ENCODE assay signal across 10 mouse cellular contexts in the genomic region with DNA sequence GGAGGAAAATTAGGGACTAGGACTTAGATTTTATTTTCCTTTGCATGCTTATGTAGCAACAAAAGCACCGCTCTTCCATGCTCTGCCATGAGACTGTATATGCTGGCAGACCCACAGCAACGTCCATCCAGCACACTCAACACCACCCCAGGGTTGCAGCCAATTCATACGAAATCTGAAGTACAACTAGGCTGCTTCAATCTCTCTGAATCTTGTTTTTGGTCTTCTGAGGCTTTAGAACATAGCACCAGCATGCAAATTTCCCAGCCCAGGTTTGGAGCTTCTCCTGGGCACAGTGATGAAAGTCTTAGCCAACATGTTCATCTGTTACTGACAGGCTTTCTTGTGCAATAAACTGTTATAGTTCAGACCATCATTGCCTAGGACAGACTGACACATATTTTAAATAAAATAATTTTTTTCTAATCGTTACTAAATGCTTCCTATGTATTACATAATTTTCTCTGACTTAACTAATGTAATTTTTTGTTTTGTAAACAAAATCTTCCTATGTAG. TPM values are rescaled to one million over a fixed set of nuclear protein-coding genes. Genes with fewer than 3 reads are reported as not detected.
DNase-seq lines count a peak whose midpoint lies in the region; ATAC-seq lines count a peak whose summit lies in the region.
"Had no signal": no experiment of that assay in that cellular context is flagged by ENCODE, and none has a peak within 500 bp of the region (broad histone marks: within the 10 kb centered on the region; RNA-seq: fewer than 3 reads in every experiment).

No protein-coding gene starts in this region.

- H3K36me3 ChIP-seq in heart, embryonic 10.5 days, result 0 out of 2 replicates have a peak, but pooled peaks cover under 1% of the 10 kb centered on the region
- H3K36me3 ChIP-seq in liver, embryonic 11.5 days (ENCODE audit: control insufficient read depth, insufficient read depth, low read length), result no peaks in the 10 kb centered on the region
- H3K36me3 ChIP-seq in intestine, embryonic 16.5 days (ENCODE audit: control insufficient read depth, insufficient read depth, low read length), result no peaks in the 10 kb centered on the region
- no peaks in the 10 kb centered on the region for H3K36me3 ChIP-seq in neural tube, embryonic 14.5 days (ENCODE audit: control insufficient read depth, insufficient read depth, low read length)
- H3K36me3 ChIP-seq: embryonic facial prominence, embryonic 12.5 days had no signal

- H3K9ac ChIP-seq in liver, embryonic 11.5 days (ENCODE audit: low read depth, low read length), result no peak overlapping the region
- 0 out of 2 replicates have a peak overlapping the region, but pooled peaks have one; percentile 17 for H3K9ac ChIP-seq in intestine, embryonic 16.5 days (ENCODE audit: low read depth, low read length)
- no peak overlapping the region for H3K9ac ChIP-seq in neural tube, embryonic 14.5 days (replicated peaks; ENCODE audit: low read depth, low read length)
- H3K9ac ChIP-seq: embryonic facial prominence, embryonic 12.5 days had no signal

- no peaks in the 10 kb centered on the region for H3K27me3 ChIP-seq in heart, embryonic 10.5 days (ENCODE audit: insufficient read depth, poor library complexity, severe bottlenecking)
- H3K27me3 ChIP-seq in liver, embryonic 11.5 days (replicated peaks; ENCODE audit: control insufficient read depth, insufficient read depth, low read length), result no peaks in the 10 kb centered on the region
- no peaks in the 10 kb centered on the region for H3K27me3 ChIP-seq in intestine, embryonic 16.5 days (replicated peaks; ENCODE audit: control insufficient read depth, insufficient read depth, low read length)
- no peaks in the 10 kb centered on the region for H3K27me3 ChIP-seq in neural tube, embryonic 14.5 days (ENCODE audit: control insufficient read depth, insufficient read depth, low read length)
- H3K27me3 ChIP-seq: embryonic facial prominence, embryonic 12.5 days had no signal

- no peak for ATAC-seq in liver, embryonic 11.5 days (replicated peaks; ENCODE audit: low FRiP score)
- no peak for ATAC-seq in intestine, embryonic 16.5 days
- ATAC-seq in neural tube, embryonic 14.5 days (ENCODE audit: low read depth), result no peak

- peak overlapping the region; percentile 48 for H3K4me2 ChIP-seq in liver, embryonic 11.5 days
- no peak overlapping the region for H3K4me2 ChIP-seq in intestine, embryonic 16.5 days (ENCODE audit: low read depth, low read length)
- no peak overlapping the region for H3K4me2 ChIP-seq in neural tube, embryonic 14.5 days (ENCODE audit: low read depth, low read length)
- H3K4me2 ChIP-seq: embryonic facial prominence, embryonic 12.5 days had no signal

- H3K4me1 ChIP-seq in heart, embryonic 10.5 days, result peaks cover 70% of the 10 kb centered on the region
- peaks cover 57% of the 10 kb centered on the region for H3K4me1 ChIP-seq in liver, embryonic 11.5 days (replicated peaks; ENCODE audit: control insufficient read depth, insufficient read depth, low read length)
- peaks cover 16% of the 10 kb centered on the region for H3K4me1 ChIP-seq in intestine, embryonic 16.5 days (ENCODE audit: control insufficient read depth, insufficient read depth, low read length)
- peaks cover 34% of the 10 kb centered on the region for H3K4me1 ChIP-seq in neural tube, embryonic 14.5 days (ENCODE audit: control insufficient read depth, insufficient read depth, low read length)

- WGBS in heart, embryonic 10.5 days, result 47% methylated on average over 4 of the region's 4 CpGs
- 52% methylated on average over 4 of the region's 4 CpGs for WGBS in liver, embryonic 11.5 days
- 80% methylated on average over 4 of the region's 4 CpGs for WGBS in intestine, embryonic 16.5 days
- 61% methylated on average over 4 of the region's 4 CpGs for WGBS in neural tube, embryonic 14.5 days

- H3K9me3 ChIP-seq in heart, embryonic 10.5 days, result no peaks in the 10 kb centered on the region
- no peaks in the 10 kb centered on the region for H3K9me3 ChIP-seq in liver, embryonic 11.5 days (ENCODE audit: control insufficient read depth, low read length)
- no peaks in the 10 kb centered on the region for H3K9me3 ChIP-seq in intestine, embryonic 16.5 days (ENCODE audit: control insufficient read depth, low read length)
- no peaks in the 10 kb centered on the region for H3K9me3 ChIP-seq in neural tube, embryonic 14.5 days (ENCODE audit: control insufficient read depth, low read length)
- H3K9me3 ChIP-seq: embryonic facial prominence, embryonic 12.5 days had no signal

- DNase-seq in heart, embryonic 10.5 days (ENCODE audit: low spot score), result no peak
- DNase-seq in heart, postnatal 10 days, result no peak
- DNase-seq in liver, embryonic 11.5 days (ENCODE audit: low spot score), result no peak
- no peak for DNase-seq in liver
- DNase-seq in layer of hippocampus, adult 18-20 months (ENCODE audit: low spot score in 2 of 2), result no peak
- no peak for DNase-seq in adrenal gland, adult 8-10 months
- DNase-seq: gastrocnemius, postnatal 36 days had no signal

- intact Hi-C loops in heart, postnatal 10 days (cut with DNase I), result no loop called here

- peak overlapping the region; percentile 64; the same call in 1 of the 2 replicates for H3K27ac ChIP-seq in heart, embryonic 10.5 days
- peak overlapping the region; percentile 74 for H3K27ac ChIP-seq in liver, embryonic 11.5 days (ENCODE audit: low read depth, low read length)
- peak overlapping the region; percentile 80 for H3K27ac ChIP-seq in intestine, embryonic 16.5 days (ENCODE audit: low read length)
- peak overlapping the region; percentile 65 for H3K27ac ChIP-seq in neural tube, embryonic 14.5 days (ENCODE audit: low read depth, low read length)
- H3K27ac ChIP-seq: embryonic facial prominence, embryonic 12.5 days had no signal

- H3K4me3 ChIP-seq in heart, embryonic 10.5 days, result no peak overlapping the region; the same call in 1 of the 2 replicates
- no peak overlapping the region for H3K4me3 ChIP-seq in liver, embryonic 11.5 days (ENCODE audit: low read depth, low read length)
- H3K4me3 ChIP-seq in intestine, embryonic 16.5 days (ENCODE audit: low read length), result no peak overlapping the region
- no peak overlapping the region for H3K4me3 ChIP-seq in neural tube, embryonic 14.5 days (ENCODE audit: low read depth, low read length)
- H3K4me3 ChIP-seq: embryonic facial prominence, embryonic 12.5 days had no signal

RNA-seq across cellular contexts. Expression of a gene that starts 39.5 kb away (rescaled TPM):
- 5.8 and 7.7 TPM in 2 replicates for polyA plus RNA-seq in heart, embryonic 10.5 days (2016; fragmentation: Nextera tagmentation; extraction: Ambion mirVana)
- 10 to 100 TPM; 34.4 to 36.7 TPM for total RNA-seq in heart, postnatal 10 days (2021)
- 5.5 and 5.8 TPM in 2 replicates for polyA plus RNA-seq in liver, embryonic 11.5 days (2014; fragmentation: Nextera tagmentation; extraction: Ambion mirVana)
- polyA plus RNA-seq in intestine, embryonic 16.5 days (2015; fragmentation: Nextera tagmentation; extraction: Ambion mirVana), result 3.8 and 4.2 TPM in 2 replicates
- 8.9 and 10.1 TPM in 2 replicates for polyA plus RNA-seq in neural tube, embryonic 14.5 days (2014; fragmentation: Nextera tagmentation; extraction: Ambion mirVana)
- total RNA-seq in layer of hippocampus, adult 18-20 months (2021), result 10 to 100 TPM; 56.2 to 58.6 TPM
- 10 to 100 TPM; 23.8 to 33.5 (median 28.4) TPM for total RNA-seq in adrenal gland, adult 8-10 months (2022)
